Mouse (Mus musculus) erythroblast, embryonic 14.5 days (primary cell): ENCODE measurements around the gene Farsa.

Experiments
- GATA1 ChIP-seq: IDR thresholded peaks from 2 replicates; pipeline ENCODE4 v1.6.1; 2012; ENCODE audit warnings: low read length, inconsistent platforms, mixed read lengths
- TAL1 ChIP-seq: IDR thresholded peaks from 3 replicates; pipeline ENCODE4 v1.6.1; 2012; ENCODE audit warnings: low read length, inconsistent platforms, mixed read lengths

GRCm38 (mm10) chr8:84822723-84823122, 34.1 kb upstream of the Farsa start, which contains the start of gene Dand5:
- no peak for TF ChIP-seq GATA1
- no peak for TF ChIP-seq TAL1
